Mouse (Mus musculus): ENCODE measurements around the gene Pbld2.

GRCm38 (mm10) chr10:63026795-63027160, 2.7 kb downstream of the Pbld2 start:
- TF ChIP-seq CTCF (IDR thresholded peaks at IDR 0.05 in 2 of 3, conservative IDR thresholded peaks at IDR 0.05 in 1 of 3; ENCODE audit: control insufficient read depth in 1 of 3, insufficient read depth in 1 of 3, low read depth in 2 of 3, low read length in 3 of 3, poor library complexity in 1 of 3, severe bottlenecking in 1 of 3) (no peak), EP300 (IDR thresholded peaks at IDR 0.05; ENCODE audit: low read depth in 1 of 2, low read length in 2 of 2) (no peak), MAFK (IDR thresholded peaks at IDR 0.05; ENCODE audit: borderline replicate concordance, low read depth, low read length) (no peak), POLR2A (IDR thresholded peaks at IDR 0.05; ENCODE audit: control insufficient read depth in 1 of 2, insufficient read depth in 1 of 2, low read depth in 1 of 2, low read length in 2 of 2, poor library complexity in 1 of 2) (no peak), ZC3H11A (IDR thresholded peaks at IDR 0.05; ENCODE audit: low read depth, low read length) (no peak), SIN3A (IDR thresholded peaks at IDR 0.05; ENCODE audit: low read length) (no peak), ZNF384 (IDR thresholded peaks at IDR 0.05; ENCODE audit: low read depth, low read length) (no peak), E2F4 (IDR thresholded peaks at IDR 0.05; ENCODE audit: borderline replicate concordance, low read depth, low read length) (no peak), JUND (IDR thresholded peaks at IDR 0.05; ENCODE audit: low read depth, low read length) (no peak), RCOR1 (IDR thresholded peaks at IDR 0.05; ENCODE audit: low read depth, low read length) (no peak), ZMIZ1 (IDR thresholded peaks at IDR 0.05; ENCODE audit: low read depth, low read length) (no peak), POLR2AphosphoS2 (IDR thresholded peaks at IDR 0.05; ENCODE audit: low read length) (no peak)

Measured in MEL (cell line).